Mouse (Mus musculus) embryonic fibroblast, embryonic 13.5 days (primary cell): ENCODE measurements around the gene Plvap.
"Not testable (repeated sequence)": the region's sequence is repeated elsewhere in the genome, so short reads cannot be mapped to it uniquely, and the experiment has no call there.

ENCODE experiments used
- CTCF ChIP-seq: IDR thresholded peaks from 2 replicates; pipeline ENCODE4 v1.5.1; 2011; ENCODE audit warnings: mild to moderate bottlenecking, control low read depth, low read length, moderate library complexity, borderline replicate concordance; ENCODE audit not compliant: insufficient read depth
- POLR2A ChIP-seq: IDR thresholded peaks from 2 replicates; pipeline ENCODE4 v1.6.1; 2011; ENCODE audit warnings: low read depth, mild to moderate bottlenecking, control low read depth, low read length, moderate library complexity

DNA sequence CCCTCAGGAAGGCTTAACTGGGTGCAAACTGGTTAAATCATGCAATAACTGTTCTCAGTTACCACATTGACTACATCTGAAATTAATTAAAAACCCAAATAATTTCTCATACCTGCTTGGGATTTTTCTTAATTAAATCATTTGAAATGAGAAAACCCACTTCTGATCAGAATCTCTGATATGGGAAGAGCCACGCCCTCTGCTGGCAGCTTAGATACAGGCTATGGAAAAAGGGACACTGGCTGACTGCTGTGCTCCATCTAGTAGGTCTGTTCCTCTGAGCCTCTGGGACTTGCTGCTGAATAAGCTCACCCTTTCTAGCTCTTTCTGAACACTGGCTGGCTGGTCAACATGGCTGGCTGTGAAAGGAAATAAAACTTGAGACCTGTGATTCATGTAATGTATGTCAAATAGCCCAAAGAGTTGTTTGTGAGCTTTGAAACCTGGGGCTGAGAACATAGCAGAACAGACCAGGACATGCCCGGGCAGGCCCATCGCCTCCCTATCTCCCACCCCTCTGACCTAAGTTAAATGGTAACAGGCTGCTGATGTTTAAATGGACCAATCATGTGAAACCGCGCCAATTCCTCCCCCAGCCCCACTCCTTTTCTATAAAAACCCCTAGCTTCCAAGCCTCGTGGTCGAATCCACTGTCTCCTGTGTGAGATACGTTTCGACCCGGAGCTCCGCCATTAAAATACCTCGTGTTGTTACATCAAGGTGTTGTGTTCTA lies 19.3 kb upstream of the Plvap start:
- not testable (repeated sequence) for TF ChIP-seq CTCF, POLR2A
